Mouse (Mus musculus): ENCODE data around the gene Mrgprb1.
"Not testable (repeated sequence)": the region's sequence is repeated elsewhere in the genome, so short reads cannot be mapped to it uniquely, and the experiment has no call there.

The Mrgprb1 gene

GRCm38 (mm10) chr7:48456242-48456641 is at the start of gene Mrgprb1:
Gene Mrgprb1 (minus strand): TSS chr7:48456342.
- no peak for DNase-seq (ENCODE audit: low spot score)

DNA sequence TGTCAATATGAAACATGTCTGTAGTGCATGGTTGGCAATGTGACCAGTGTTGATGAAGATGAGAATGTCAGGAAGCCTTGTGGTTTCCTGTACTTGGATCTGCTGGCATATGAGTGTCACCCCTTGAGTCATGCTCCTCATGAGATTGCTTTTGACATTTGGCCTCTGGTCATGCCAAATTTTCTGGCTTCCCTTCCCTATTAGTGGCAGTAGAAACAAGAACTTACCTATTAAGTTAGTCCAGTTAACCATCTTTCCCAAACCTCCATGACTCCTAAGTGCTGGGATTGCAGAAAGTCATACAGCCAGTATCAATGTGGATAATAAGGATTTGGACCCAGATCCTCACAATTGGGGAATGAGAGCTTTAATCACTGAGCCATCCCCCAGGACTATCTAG is 43.1 kb upstream of the Mrgprb1 start, which contains the start of gene Mrgprx2:
Gene Mrgprx2 (minus strand): TSS at position 101 of the 400 bp plus-strand sequence.
- DNase-seq (ENCODE audit: low spot score), result no peak

DNA sequence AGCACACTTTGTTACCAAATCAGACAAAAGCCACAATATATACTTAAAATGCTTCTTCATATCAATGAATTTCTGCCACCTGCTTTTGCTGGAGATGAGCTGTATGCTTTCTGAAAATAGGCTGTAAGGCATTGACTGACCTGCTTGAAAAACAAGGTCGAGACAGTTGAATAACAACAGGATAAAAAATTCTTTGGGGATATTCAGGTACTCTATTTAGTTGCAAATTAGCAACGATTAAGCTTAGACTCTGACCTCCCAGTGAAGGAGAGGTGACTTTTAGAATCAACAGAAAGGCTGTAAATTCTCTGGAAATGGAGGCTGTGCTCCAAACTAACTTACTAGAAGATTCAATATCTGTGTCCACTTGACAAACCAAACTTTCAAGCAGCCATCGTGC is 19.6 kb downstream of the Mrgprb1 start:
- no peak for DNase-seq (ENCODE audit: low spot score)

GRCm38 (mm10) chr7:48435936-48436335 is 20.2 kb downstream of the Mrgprb1 start:
- DNase-seq (ENCODE audit: low spot score), result not testable (repeated sequence)
